Mouse (Mus musculus): ENCODE measurements around the gene Bex2.
"Not testable (repeated sequence)": the region's sequence is repeated elsewhere in the genome, so short reads cannot be mapped to it uniquely, and the experiment has no call there.

The Bex2 gene

GRCm38 (mm10) chrX:136068020-136068419, at the start of gene Bex2:
Gene Bex2, minus strand, starts transcription at chrX:136068236.
- DNase-seq (ENCODE audit: low read depth in 2 of 2, low spot score in 2 of 2) = not testable (repeated sequence)

DNA sequence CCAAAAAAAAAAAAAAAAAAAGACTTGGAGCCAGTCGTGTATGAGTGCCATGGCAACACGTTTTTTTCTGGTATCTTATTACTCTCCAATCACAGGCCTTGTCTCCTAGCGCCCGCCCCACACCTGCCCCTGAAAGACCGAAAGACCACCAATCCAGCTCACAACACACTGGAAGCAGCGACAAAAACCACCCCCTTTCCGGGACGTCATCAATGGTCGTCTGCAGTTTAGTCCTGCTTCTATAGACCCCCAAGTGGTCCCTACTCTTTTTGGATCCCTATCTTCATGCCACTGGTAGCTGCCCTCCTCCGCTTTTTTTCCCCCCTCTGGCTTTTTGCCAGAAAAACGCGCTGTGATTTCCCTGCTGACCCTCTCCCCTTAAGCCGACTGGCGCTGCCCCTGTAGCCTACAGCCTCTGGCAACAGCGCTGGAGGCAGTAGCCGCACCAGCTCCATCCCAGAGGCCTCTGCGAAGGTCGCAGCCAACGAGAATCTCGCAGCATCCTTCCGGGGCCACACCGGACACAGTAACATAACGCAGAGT, 47.5 kb upstream of the Bex2 start:
- no peak for DNase-seq (ENCODE audit: low read depth in 2 of 2, low spot score in 2 of 2)

DNA sequence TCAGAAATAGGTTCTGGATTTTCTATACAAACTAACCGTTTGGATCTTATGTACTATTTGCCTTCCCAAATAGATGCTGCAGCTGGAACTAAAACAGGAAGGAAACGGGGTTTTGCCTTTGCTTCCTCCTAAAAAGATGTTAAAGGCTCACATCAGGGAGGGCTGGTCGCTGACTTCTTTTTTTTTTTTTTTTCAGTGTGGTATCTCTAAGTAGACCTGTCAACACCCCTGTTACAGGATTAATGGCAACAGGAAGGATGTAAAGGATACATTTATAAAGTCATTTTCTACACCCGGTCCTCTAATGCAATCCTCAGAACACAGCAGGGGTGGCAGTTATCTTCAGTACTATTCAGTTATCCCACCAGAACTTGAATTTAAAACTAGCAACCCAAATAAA, 47.0 kb upstream of the Bex2 start:
- DNase-seq (ENCODE audit: low read depth in 2 of 2, low spot score in 2 of 2) = no peak

DNA sequence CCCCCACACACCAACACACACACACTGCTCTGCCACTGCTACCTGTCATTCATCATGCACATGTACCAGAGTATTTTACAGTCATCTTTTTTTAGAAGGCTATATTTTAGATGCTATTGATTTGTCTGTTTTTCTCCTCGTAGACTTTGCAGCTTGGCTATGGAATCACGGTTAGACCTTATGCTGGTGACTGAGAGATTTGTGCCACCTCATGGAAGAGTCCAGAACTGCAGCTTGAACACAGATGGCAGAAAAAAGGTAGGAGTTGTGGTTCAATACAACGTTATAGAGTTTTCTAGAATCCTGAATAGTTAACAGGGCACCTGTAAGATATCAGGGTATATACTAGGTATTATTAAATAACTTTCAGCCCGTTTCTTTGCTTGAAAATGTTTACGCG, 39.9 kb upstream of the Bex2 start:
- DNase-seq (ENCODE audit: low read depth in 2 of 2, low spot score in 2 of 2) = no peak

DNA sequence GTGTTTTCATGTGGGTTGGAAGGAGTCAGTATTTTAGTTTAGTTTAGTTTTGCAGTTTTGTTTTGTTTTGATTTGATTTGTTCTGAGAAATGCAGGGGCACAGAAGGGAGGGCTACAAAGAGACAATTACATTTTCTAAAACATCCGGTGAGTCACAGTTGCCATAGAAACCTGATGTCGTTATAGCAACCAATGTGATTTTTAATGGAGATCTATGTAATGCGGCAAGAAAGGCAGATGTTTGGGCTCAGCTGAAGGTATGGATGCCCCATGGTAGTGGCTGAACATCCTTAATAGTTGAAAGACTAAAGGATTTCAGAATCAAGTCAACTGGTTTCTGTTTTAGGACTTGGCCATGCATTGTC, 36.7 kb upstream of the Bex2 start:
- DNase-seq (ENCODE audit: low read depth in 2 of 2, low spot score in 2 of 2) = no peak

DNA sequence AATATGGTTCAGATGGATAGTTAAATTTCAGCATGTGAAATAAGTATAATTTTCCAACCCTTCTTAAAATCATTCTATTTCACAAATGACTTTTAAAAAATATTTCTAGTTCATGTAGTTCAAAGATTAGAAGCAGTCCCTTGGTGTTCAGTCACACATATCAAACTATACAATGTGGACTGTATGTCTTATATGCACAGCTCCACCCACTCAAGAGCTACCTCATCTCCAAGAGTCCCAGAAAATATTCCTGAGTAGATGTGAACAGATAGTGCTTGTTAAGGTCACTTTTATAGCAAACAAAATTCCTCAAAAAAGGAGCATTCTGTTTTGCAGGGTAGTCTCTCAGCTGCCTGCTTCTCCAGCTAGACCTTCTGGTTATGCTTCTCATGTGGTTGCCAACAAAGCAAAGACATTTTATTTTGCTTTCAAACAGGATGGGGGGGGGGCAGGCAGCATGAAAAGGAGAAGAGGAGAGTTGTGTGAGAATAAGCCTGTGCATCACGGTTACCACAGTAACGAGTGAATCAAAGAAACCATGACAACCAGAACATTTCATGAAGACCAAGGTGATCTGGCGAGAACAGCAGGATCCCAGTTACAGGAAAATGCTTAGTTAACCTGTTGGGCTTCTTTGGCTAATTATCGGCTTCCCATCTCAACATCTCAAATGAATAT, 36.1 kb upstream of the Bex2 start:
- DNase-seq (ENCODE audit: low read depth in 2 of 2, low spot score in 2 of 2) = no peak

DNA sequence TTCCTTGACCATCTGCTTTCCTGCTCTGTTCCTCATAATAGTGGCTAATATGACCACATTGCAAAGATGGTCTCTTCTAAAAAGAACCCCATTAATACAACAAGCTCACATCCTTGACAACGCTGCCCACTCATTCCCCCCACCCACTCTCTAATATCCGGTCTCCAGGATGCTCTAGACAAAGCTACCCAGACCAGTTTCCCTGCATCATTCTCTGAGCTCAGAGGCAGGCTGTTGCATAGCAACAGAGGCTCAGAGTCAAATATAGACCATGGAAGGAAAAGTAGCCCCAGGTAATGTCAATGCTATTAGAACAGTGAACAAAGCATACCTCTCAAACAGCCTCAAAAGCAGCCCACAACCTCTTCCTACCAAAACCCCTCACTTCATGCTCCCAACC, 26.4 kb upstream of the Bex2 start:
- no peak for DNase-seq (ENCODE audit: low read depth in 2 of 2, low spot score in 2 of 2)

DNA sequence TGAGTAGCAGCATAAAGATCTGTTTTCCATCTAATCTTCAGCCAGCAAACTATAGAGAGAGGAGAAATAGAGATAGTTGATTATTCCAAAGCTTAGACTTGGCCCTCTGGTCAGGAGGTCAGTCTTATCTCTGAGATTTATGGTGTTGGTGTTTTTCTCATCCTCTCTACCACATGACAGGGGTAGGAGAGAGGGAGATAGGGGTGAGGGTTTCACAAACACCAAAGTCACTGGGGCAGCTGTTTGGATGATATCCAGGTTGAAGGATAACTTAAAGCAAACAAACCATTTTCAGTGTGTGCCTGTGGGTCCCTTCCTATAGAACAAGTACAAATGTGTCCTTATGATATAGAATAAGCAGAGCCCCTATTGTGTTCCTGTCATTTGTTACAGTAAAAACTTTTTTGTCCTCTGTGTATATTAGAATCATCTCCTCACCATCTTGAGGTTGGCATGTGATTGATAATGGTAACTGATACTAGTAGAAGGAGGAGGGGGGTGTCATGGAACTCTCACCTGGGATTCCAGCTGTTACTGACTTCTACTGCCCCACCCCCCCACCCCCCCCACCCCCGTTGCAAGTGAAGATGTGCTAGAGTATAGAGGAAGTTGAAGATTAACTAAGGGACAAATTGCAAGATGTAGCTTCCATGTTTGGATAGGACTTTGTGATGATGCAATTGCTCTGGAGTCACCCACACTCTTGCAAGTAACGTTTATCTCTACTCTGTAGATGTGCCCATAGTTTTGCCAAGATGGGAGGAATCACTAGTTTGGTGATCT, 24.7 kb upstream of the Bex2 start:
- DNase-seq (ENCODE audit: low read depth in 2 of 2, low spot score in 2 of 2) = no peak

DNA sequence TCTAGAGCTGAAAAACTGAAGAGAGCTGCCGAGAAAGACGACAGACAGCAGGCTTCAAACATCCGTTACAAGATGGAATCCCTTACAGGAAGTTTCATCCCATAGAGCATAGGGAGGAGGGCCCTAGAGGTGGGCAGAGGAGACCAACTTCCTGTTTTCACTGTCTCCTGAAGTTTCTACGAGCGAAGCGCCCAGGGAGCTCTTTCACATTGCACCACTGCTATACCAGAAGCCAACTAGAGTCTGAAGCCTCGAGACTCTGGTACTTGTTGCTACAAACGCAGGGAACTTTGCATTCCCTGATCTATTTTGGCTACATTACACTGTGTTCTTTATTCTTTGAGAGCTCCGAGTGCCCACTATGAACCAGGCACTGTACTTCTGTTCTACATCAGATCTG, 17.1 kb upstream of the Bex2 start, which contains the start of gene Nxf3:
TSS of gene Nxf3 (minus strand) at position 101 of the 400 bp plus-strand sequence.
- DNase-seq (ENCODE audit: low read depth in 2 of 2, low spot score in 2 of 2) = no peak

DNA sequence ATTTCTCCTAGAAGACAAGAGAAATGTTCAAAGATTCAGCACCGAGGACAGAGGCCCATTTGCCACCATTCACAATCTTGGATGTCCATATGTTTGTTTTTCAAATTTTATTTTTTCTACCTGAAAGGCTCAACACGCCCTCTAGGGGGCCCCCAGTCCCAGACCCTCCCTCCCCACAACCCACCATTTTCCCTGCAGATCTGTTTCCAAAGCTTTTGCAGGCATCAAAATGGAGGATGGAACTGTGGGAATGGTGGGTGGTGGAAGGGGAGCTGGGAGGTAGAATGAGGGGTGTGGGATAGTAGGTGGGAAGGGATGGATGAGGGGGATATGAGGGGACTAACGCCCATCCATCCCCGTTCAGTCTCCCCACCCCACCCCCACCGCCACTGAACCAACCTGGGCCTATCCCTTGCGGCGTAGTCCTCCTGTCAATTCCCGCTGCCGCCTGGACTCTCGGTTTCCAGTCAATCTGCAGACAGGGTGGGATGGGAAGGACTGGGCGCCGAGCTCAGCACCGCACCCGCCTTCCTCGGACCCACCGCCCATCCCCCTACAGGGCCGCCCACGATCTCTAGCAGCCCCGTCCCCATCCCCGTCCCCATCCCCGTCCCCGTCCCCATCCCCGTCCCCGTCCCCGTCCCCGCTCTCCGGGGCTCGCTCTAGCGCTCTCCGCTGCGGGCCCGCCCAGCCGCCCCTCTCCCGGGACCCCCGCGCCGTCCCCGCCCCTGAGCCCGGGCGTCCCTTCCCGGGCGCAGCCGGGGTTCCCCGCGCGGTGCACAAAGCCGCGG, 640 bp downstream of the Bex2 start:
- DNase-seq (ENCODE audit: low read depth in 2 of 2, low spot score in 2 of 2) = not testable (repeated sequence)

- no peak for DNase-seq (ENCODE audit: low read depth in 2 of 2, low spot score in 2 of 2)
Measured at GRCm38 (mm10) chrX:136060698-136061097, 7.3 kb downstream of the Bex2 start.

GRCm38 (mm10) chrX:136051219-136051618, 16.8 kb downstream of the Bex2 start:
- no peak for DNase-seq (ENCODE audit: low read depth in 2 of 2, low spot score in 2 of 2)

- peak; percentile 2 to 11 for DNase-seq (ENCODE audit: low read depth in 2 of 2, low spot score in 2 of 2)
Measured at GRCm38 (mm10) chrX:136047528-136047927, 20.5 kb downstream of the Bex2 start.

DNA sequence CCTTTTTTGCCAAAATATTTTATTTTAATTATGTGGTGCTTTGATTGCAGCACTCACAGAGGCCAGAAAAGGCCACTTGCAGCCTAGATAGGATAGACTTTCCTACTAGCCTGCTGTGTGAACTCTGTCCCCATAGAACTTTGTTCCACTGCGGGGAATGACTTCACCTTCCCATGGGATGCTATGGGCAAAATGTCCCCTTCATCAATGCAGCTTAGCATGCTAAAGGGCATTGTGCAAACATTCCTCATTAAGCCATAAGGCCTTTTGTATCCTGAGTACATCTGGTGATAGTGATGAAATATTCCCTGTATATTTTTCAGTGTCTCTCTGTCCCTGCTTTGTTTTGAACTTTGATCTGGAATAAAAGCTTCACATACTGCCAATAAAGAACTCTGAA, 24.3 kb downstream of the Bex2 start:
- no peak for DNase-seq (ENCODE audit: low read depth in 2 of 2, low spot score in 2 of 2)

- DNase-seq (ENCODE audit: low read depth in 2 of 2, low spot score in 2 of 2) = not testable (repeated sequence)
Measured at GRCm38 (mm10) chrX:136032799-136033763, 35.0 kb downstream of the Bex2 start, which contains the start of gene Arxes1. Gene Arxes1, plus strand, starts transcription at chrX:136033367.

DNA sequence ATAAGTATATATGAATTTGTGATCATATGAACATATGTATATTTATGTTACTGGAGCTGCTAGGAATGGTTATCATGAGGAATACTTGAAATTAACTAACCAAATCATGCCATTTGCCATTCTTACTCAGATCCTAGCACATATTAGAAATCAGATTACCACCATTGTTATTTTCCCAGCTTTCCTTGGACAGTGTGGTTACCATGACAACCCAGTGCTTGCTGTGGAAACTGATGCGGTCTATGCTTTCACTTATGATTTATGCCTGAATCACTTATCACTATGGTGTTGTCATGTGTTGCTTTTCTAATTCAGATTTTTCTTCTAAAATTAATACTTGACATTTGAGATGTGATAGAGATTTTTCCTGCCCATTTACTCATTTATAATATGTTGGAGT, 37.7 kb downstream of the Bex2 start:
- no peak for DNase-seq (ENCODE audit: low read depth in 2 of 2, low spot score in 2 of 2)
